Mouse (Mus musculus) testis, adult 2 months (tissue): Measurements from ENCODE around the gene Xylb. TPM values are rescaled to one million over a fixed set of nuclear protein-coding genes. Genes with fewer than 3 reads are reported as not detected.
"Not testable (repeated sequence)": the region's sequence is repeated elsewhere in the genome, so short reads cannot be mapped to it uniquely, and the experiment has no call there.

Experiments
- H3K27ac ChIP-seq: fragments of 200-500 bp; 2 replicates; pipeline ENCODE4 v1.5.1; 2012; ENCODE audit warnings: low read depth, low read length; ENCODE audit not compliant: control insufficient read depth, insufficient read depth
- H3K27me3 ChIP-seq: fragments of 200-500 bp; 2 replicates; pipeline ENCODE4 v1.6.1; 2012; ENCODE audit warnings: mild to moderate bottlenecking, low read length, moderate library complexity; ENCODE audit not compliant: control insufficient read depth, insufficient read depth
- H3K36me3 ChIP-seq: fragments of 200-500 bp; 2 replicates; pipeline ENCODE4 v1.6.1; 2012; ENCODE audit warnings: mild to moderate bottlenecking, low read length; ENCODE audit not compliant: control insufficient read depth, insufficient read depth
- H3K4me1 ChIP-seq: fragments of 200-500 bp; 2 replicates; pipeline ENCODE4 v1.6.1; 2012; ENCODE audit warnings: low read length; ENCODE audit not compliant: control insufficient read depth, insufficient read depth
- H3K4me3 ChIP-seq: fragments of 200-500 bp; 2 replicates; pipeline ENCODE4 v1.5.1; 2012; ENCODE audit warnings: low read depth, mild to moderate bottlenecking, low read length, moderate library complexity, mixed read lengths; ENCODE audit not compliant: control insufficient read depth
- CTCF ChIP-seq: fragments of 200-500 bp; IDR thresholded peaks from 2 replicates; pipeline ENCODE4 v1.5.1; 2012; ENCODE audit warnings: low read depth, mild to moderate bottlenecking, inconsistent platforms, low read length, moderate library complexity; ENCODE audit not compliant: control insufficient read depth, insufficient read depth, insufficient replicate concordance
- POLR2A ChIP-seq: fragments of 200-500 bp; IDR thresholded peaks from 2 replicates; pipeline ENCODE4 v1.6.1; 2012; ENCODE audit warnings: low read depth, mild to moderate bottlenecking, inconsistent platforms, low read length, moderate library complexity; ENCODE audit not compliant: control insufficient read depth
- polyA plus RNA-seq: library from polyadenylated mRNA; depleted of rRNA; stranded (reverse); fragments of >200 nt; gene quantifications from 2 replicates; pipeline ENCODE4 v1.2.3, GENCODE M21; 2012

Gene Xylb
- polyA plus RNA-seq, 1 experiment = 6.9 TPM

DNA sequence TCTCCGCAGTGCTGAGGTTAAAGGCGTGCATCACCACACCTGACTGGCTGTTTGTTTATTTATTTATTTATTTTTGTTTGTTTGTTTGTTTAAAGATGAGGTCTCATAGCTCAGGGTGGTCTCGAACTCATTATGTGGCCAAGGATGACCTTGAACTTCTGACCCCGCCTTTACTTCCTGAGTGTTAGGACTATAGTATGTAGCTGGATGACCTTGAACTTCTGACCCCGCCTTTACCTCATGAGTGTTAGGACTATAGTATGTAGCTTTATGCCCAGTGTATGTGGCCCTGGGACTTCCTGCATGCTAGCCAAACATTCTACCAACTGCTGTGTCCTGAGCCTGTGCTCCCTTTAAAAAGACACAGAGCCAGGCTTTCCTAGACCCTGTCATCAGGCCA, 4.2 kb downstream of the Xylb start:
- Histone ChIP-seq H3K36me3 (no peaks in the 10 kb centered on the region), H3K4me1 (peaks cover 8% of the 10 kb centered on the region), H3K4me3 (no peak overlapping the region), H3K27ac (no peak overlapping the region), H3K27me3 (no peaks in the 10 kb centered on the region)
- no peak for TF ChIP-seq POLR2A
- TF ChIP-seq CTCF = no peak

DNA sequence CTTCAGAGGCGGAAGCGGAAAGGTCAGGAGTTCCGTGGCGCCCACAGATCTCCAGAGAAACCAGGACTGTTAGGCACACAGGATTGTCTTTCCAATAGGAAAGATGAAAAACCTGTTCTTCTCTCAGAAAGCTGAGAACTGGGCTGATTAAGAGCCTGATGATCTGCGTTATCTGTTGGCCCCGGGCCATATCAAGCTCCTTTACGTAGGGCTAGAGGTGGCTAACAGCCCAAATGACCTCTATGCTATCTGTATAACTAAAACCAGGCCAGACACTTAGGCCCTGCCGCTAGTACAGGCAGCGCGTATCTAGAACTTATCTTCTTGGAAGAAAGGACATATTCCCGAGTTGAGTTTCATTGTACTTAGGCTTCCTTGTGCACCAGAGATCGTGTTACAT, 6.0 kb downstream of the Xylb start:
- TF ChIP-seq CTCF (no peak), POLR2A (no peak)
- Histone ChIP-seq H3K36me3 (no peaks in the 10 kb centered on the region), H3K27me3 (no peaks in the 10 kb centered on the region), H3K27ac (no peak overlapping the region), H3K4me3 (no peak overlapping the region), H3K4me1 (no peaks in the 10 kb centered on the region)

- H3K4me3 ChIP-seq = no peak within 1 kb of the TSS
- TF ChIP-seq POLR2A (no peak), CTCF (no peak)
- no peak within 1 kb of the TSS for H3K27ac ChIP-seq
- no peaks in the 10 kb centered on the region for H3K27me3 ChIP-seq
- no peaks in the 10 kb centered on the region for H3K36me3 ChIP-seq
- H3K4me1 ChIP-seq = no peaks in the 10 kb centered on the region
Observed at GRCm38 (mm10) chr9:119365284-119365683, 8.1 kb downstream of the Xylb start, which contains the start of gene Slc22a14. Slc22a14 (minus strand) TSS chr9:119365553.

DNA sequence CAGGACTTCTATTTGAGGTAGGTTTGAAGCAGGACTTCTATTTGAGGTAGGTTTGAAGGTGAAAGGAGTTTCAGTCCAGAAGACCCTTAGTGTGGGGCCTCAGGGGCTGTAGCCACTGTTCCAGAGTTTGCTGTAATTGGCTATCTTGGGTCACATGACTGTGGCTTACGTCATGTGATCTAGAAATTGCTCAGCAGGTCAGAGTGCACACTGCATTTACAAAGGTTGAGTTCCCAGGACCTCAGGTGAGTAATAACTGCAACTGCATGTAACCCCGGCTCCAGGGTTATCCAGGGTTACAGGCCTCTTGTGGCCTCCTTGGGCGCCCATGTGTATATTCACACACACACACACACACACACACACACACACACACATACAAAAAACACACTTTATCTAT, 11.2 kb downstream of the Xylb start:
- Histone ChIP-seq H3K4me1 (no peaks in the 10 kb centered on the region), H3K27me3 (no peaks in the 10 kb centered on the region), H3K36me3 (no peaks in the 10 kb centered on the region), H3K27ac (no peak overlapping the region), H3K4me3 (no peak overlapping the region)
- TF ChIP-seq CTCF = no peak
- TF ChIP-seq POLR2A = no peak

- H3K4me3 ChIP-seq, H3K4me1 ChIP-seq, H3K36me3 ChIP-seq, H3K27ac ChIP-seq, H3K27me3 ChIP-seq: not testable (repeated sequence)
Observed at GRCm38 (mm10) chr9:119370770-119371169, 13.6 kb downstream of the Xylb start.

DNA sequence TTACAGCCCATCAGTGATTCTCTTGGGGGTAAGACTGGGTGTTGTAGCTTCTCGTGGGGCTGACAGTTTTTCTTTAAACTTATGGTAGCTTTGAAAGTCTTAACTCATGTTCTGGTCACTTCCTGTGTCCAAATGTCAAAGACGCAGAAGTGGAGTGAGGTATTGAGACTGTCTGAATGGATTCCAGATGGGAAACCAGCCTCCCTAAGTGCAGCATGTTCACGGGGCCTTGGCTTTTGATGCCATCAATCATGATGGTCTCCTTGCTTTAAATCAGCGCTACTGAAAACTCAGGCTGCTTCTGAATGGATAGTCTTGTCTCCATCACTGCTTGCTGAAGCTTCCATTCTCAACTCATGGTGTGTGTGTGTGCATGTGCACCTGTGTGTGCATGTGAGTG, 14.1 kb downstream of the Xylb start:
- H3K27ac ChIP-seq = no peak overlapping the region
- H3K4me1 ChIP-seq = no peaks in the 10 kb centered on the region
- no peak overlapping the region for H3K4me3 ChIP-seq
- H3K36me3 ChIP-seq = no peaks in the 10 kb centered on the region
- H3K27me3 ChIP-seq = no peaks in the 10 kb centered on the region
- no peak for TF ChIP-seq CTCF

GRCm38 (mm10) chr9:119375008-119375407, 17.8 kb downstream of the Xylb start:
- no peak overlapping the region for H3K4me3 ChIP-seq
- no peaks in the 10 kb centered on the region for H3K27me3 ChIP-seq
- H3K27ac ChIP-seq = no peak overlapping the region
- TF ChIP-seq CTCF = no peak
- no peak for TF ChIP-seq POLR2A
- no peaks in the 10 kb centered on the region for H3K36me3 ChIP-seq
- H3K4me1 ChIP-seq = no peaks in the 10 kb centered on the region

- H3K36me3 ChIP-seq = no peaks in the 10 kb centered on the region
- no peak for TF ChIP-seq POLR2A
- H3K4me1 ChIP-seq = no peaks in the 10 kb centered on the region
- H3K27me3 ChIP-seq = no peaks in the 10 kb centered on the region
- H3K27ac ChIP-seq = no peak overlapping the region
- H3K4me3 ChIP-seq = no peak overlapping the region
Observed at GRCm38 (mm10) chr9:119375556-119375955, 18.4 kb downstream of the Xylb start.
